Mouse (Mus musculus) kidney, embryonic 15.5 days (tissue): ENCODE results near the gene Slc35b1. TPM values are rescaled to one million over a fixed set of nuclear protein-coding genes. Genes with fewer than 3 reads are reported as not detected.

Source experiments
- ATAC-seq: fragments of 200-750 bp; cut with Nextera tagmentation; replicated peaks from 2 replicates; pipeline ENCODE4 v1.8.0; 2017; ENCODE audit warnings: moderate TSS enrichment; ENCODE audit not compliant: low FRiP score
- H3K27ac ChIP-seq: fragments of 300-500 bp; sonication (generic); 2 replicates; pipeline ENCODE4 v1.5.1; 2015; ENCODE audit warnings: mild to moderate bottlenecking, inconsistent platforms
- H3K27me3 ChIP-seq: fragments of 300-500 bp; sonication (generic); 2 replicates; pipeline ENCODE4 v1.6.1; 2015; ENCODE audit warnings: inconsistent platforms
- H3K36me3 ChIP-seq: fragments of 300-500 bp; sonication (generic); 2 replicates; pipeline ENCODE4 v1.6.1; 2015; ENCODE audit warnings: inconsistent platforms
- H3K4me1 ChIP-seq: fragments of 300-500 bp; sonication (generic); 2 replicates; pipeline ENCODE4 v1.6.1; 2015; ENCODE audit warnings: inconsistent platforms
- H3K4me2 ChIP-seq: fragments of 300-500 bp; sonication (generic); 2 replicates; pipeline ENCODE4 v1.6.1; 2015; ENCODE audit warnings: moderate library complexity, mild to moderate bottlenecking, inconsistent platforms
- H3K4me3 ChIP-seq: fragments of 300-500 bp; sonication (generic); replicated peaks from 2 replicates; pipeline ENCODE4 v1.5.1; 2015; ENCODE audit warnings: mild to moderate bottlenecking, inconsistent platforms
- H3K9ac ChIP-seq: fragments of 300-500 bp; sonication (generic); 2 replicates; pipeline ENCODE4 v1.6.1; 2015; ENCODE audit warnings: mild to moderate bottlenecking, inconsistent platforms
- H3K9me3 ChIP-seq: fragments of 300-500 bp; sonication (generic); replicated peaks from 2 replicates; pipeline ENCODE4 v1.6.1; 2016; ENCODE audit warnings: inconsistent platforms
- WGBS: fragments of 180-500 bp; shearing (Covaris S2); methylation state at CpG from one replicate; pipeline ENCODE4 v1.1.7; 2015; ENCODE audit warnings: mixed read lengths; 5-methylcytosine and 5-hydroxymethylcytosine counted together
- polyA plus RNA-seq: library from polyadenylated mRNA; unstranded; fragments of >200 nt; fragmentation: Nextera tagmentation; extraction: Ambion mirVana; gene quantifications from 2 replicates; pipeline ENCODE4 v1.2.1, GENCODE M21; 2015

Slc35b1 gene
- polyA plus RNA-seq, 1 experiment from 2014 or later: 92.8 TPM

DNA sequence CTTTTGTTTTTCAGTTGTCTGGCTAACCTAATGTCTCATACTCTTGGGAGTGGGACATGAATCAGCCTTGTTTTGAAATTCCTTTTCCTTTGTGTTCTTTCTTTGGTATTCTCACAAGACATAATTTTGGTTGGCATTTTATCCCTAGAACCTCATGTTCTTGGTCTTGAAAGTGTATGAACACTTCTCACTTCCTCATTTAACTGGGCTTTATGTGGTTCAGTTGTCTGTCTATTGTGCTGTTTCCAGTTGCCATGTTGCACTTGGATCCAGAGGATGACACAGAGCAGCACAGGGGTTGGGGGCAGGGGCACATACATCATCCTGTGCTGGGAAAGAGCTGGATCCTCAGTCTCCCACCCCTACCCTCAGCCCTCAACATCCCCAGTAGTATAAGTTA, 31.4 kb downstream of the Slc35b1 start:
- peak overlapping the region; percentile 69; the same call in 1 of the 2 replicates for H3K4me3 ChIP-seq
- peaks cover 2% of the 10 kb centered on the region; the same call in 1 of the 2 replicates for H3K36me3 ChIP-seq
- ATAC-seq: no peak
- peaks cover 13% of the 10 kb centered on the region for H3K4me1 ChIP-seq
- H3K9ac ChIP-seq: no peak overlapping the region
- 0 out of 2 replicates have a peak, but pooled peaks cover 4% of the 10 kb centered on the region for H3K9me3 ChIP-seq
- H3K27ac ChIP-seq: no peak overlapping the region
- no peaks in the 10 kb centered on the region for H3K27me3 ChIP-seq
- H3K4me2 ChIP-seq: peak overlapping the region; percentile 80

DNA sequence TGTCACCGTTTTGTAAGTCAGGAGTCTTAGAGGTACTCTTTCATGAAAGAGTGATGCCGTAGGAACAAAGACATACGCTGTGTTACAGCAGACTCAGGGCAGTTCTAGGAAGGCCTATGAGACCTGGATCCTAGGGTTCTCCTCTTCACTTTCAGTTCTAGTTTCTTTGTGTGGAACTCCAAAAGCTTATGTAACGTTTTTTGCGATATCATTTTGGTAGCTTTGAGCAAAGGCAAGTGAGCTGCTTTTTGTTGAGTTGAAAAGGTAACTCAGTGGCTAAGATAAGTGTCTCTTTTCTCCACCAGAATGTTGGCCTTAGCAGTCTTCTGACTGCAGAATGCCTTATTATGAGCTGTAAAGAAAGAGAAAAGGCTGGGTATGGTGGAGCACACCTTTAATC, 32.8 kb downstream of the Slc35b1 start:
- WGBS: 91% methylated on average over 5 of the region's 5 CpGs
- no peaks in the 10 kb centered on the region for H3K27me3 ChIP-seq
- ATAC-seq: no peak
- no peak overlapping the region for H3K4me3 ChIP-seq
- H3K4me1 ChIP-seq: peaks cover 10% of the 10 kb centered on the region
- H3K27ac ChIP-seq: no peak overlapping the region
- H3K4me2 ChIP-seq: no peak overlapping the region
- H3K9ac ChIP-seq: no peak overlapping the region
- H3K36me3 ChIP-seq: peaks cover 2% of the 10 kb centered on the region; the same call in 1 of the 2 replicates
- 0 out of 2 replicates have a peak, but pooled peaks cover 4% of the 10 kb centered on the region for H3K9me3 ChIP-seq

DNA sequence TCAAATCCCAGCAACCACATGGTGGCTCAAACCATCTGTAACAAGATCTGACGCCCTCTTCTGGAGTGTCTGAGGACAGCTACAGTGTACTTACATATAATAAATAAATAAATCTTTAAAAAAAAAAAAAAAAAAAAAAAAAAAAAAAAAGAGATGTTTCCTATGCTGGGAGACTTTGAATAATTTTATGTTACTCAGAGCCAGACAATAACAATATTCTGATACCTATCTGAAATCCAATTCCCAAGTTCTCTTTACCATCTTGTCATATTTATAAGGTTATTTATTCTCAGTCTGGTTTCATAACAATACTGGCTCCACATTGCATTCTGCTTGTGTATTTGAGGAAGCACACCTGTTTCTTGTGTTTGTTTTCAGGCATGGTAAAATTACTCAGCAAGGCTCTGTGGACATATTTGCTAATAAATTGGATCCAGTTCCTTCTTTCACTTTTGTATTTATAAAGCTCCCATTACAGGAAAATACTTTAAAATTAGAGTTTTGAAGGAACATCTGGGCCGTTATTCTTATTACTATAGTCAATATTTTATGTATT, 36.5 kb downstream of the Slc35b1 start:
- H3K27ac ChIP-seq: no peak overlapping the region
- no peaks in the 10 kb centered on the region for H3K27me3 ChIP-seq
- no peak overlapping the region for H3K9ac ChIP-seq
- no peak for ATAC-seq
- H3K4me1 ChIP-seq: peaks cover 3% of the 10 kb centered on the region
- H3K9me3 ChIP-seq: no peaks in the 10 kb centered on the region
- H3K4me2 ChIP-seq: no peak overlapping the region
- peaks cover 2% of the 10 kb centered on the region; the same call in 1 of the 2 replicates for H3K36me3 ChIP-seq
- no peak overlapping the region for H3K4me3 ChIP-seq
- 76% methylated on average over 2 of the region's 2 CpGs for WGBS

DNA sequence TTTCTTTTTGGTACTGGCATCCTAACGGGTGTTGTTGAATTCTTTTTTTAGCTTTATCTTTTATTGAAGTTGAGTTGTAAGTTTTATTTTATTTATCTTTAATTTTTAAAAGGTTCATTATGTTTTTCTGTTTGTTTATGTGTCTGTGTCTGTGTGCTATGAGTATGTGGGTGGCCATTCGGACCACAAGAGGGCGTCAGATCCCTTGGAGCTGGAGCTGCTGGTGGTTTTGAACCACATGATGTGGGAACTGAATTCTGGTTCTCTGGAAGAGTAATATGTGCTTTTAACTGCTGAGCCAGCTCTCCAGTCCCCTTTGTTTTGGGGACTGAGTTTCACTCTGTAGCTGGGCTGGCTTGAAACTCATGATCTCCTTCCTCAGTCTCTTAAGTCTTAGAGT, 39.0 kb downstream of the Slc35b1 start:
- Histone ChIP-seq H3K27me3 (no peaks in the 10 kb centered on the region), H3K4me3 (no peak overlapping the region), H3K4me1 (no peaks in the 10 kb centered on the region), H3K4me2 (no peak overlapping the region), H3K36me3 (peaks cover 2% of the 10 kb centered on the region; the same call in 1 of the 2 replicates), H3K9ac (no peak overlapping the region), H3K27ac (no peak overlapping the region), H3K9me3 (no peaks in the 10 kb centered on the region)
- WGBS: 83% methylated on average over 3 of the region's 3 CpGs
- ATAC-seq: no peak

DNA sequence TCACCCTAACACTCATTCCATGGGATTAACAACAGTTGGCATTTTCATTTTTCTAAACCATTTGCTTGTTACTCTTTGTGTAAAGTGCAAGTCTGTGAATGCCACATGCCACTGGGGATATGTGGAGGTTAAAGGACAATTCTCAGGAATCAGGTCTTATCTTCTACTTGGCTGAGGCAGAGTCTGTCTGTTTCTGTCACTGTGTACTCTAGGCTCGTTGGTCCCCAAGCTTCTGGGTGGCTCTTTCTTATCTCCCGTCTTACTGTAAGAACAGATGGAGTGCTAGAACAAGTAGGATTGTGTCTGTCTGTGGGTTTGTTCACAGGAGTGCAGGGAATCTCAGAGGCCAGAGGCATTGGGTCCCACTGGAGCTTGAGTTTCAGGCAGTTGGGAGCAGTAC, 46.9 kb downstream of the Slc35b1 start:
- ATAC-seq: no peak
- WGBS: 83% methylated on average over 2 of the region's 2 CpGs
- H3K4me1 ChIP-seq: peaks cover 3% of the 10 kb centered on the region; the same call in 1 of the 2 replicates
- H3K9me3 ChIP-seq: no peaks in the 10 kb centered on the region
- H3K9ac ChIP-seq: no peak overlapping the region
- no peak overlapping the region for H3K4me2 ChIP-seq
- no peak overlapping the region for H3K27ac ChIP-seq
- H3K36me3 ChIP-seq: peaks cover 6% of the 10 kb centered on the region; the same call in 1 of the 2 replicates
- no peaks in the 10 kb centered on the region for H3K27me3 ChIP-seq
- H3K4me3 ChIP-seq: no peak overlapping the region

DNA sequence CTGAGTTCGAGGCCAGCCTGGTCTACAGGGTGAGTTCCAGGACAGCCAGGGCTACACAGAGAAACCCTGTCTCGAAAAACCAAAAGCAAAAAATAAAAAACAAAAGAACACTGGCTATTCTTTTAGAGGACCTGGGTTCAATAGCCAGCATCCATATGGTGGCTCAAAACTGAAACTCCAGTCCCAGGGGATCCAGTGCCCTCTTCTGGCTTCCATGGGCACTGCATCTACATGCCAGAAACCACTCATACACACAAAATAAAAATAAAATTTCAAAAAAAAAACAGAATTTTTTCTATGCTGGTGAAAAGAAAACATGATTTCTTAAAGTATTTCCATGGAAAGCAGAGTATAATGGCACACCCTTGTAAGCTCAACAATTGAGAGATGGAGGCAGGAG, 47.7 kb downstream of the Slc35b1 start:
- Histone ChIP-seq H3K9ac (no peak overlapping the region), H3K9me3 (no peaks in the 10 kb centered on the region), H3K27ac (no peak overlapping the region), H3K4me3 (no peak overlapping the region), H3K27me3 (no peaks in the 10 kb centered on the region), H3K4me1 (peaks cover 3% of the 10 kb centered on the region; the same call in 1 of the 2 replicates), H3K36me3 (peaks cover 6% of the 10 kb centered on the region; the same call in 1 of the 2 replicates), H3K4me2 (no peak overlapping the region)
- ATAC-seq: no peak
- WGBS: 92% methylated on average over 2 of the region's 2 CpGs

Other genes with a start within 250 kb of the Slc35b1 start
- not detected in 2 replicates for gene Dlx4, start 238.4 kb upstream of the Slc35b1 start, polyA plus RNA-seq
- 0.17 TPM in 1 of 2 replicates, not detected in the other for gene Tac4, start 123.2 kb upstream of the Slc35b1 start, polyA plus RNA-seq
- 78.7 and 83.4 TPM in 2 replicates for gene Kat7, start 74.4 kb upstream of the Slc35b1 start, polyA plus RNA-seq
- 10.5 TPM in 2 replicates for gene Fam117a, start 47.7 kb upstream of the Slc35b1 start, polyA plus RNA-seq
- 139 TPM in 2 replicates for gene Spop, start 29.4 kb downstream of the Slc35b1 start, polyA plus RNA-seq
- 0.32 and 0.40 TPM in 2 replicates for gene Nxph3, start 129.9 kb downstream of the Slc35b1 start, polyA plus RNA-seq
- gene Ngfr, start 203.0 kb downstream of the Slc35b1 start, polyA plus RNA-seq: 25.8 and 28.7 TPM in 2 replicates